Mouse (Mus musculus) embryonic facial prominence, embryonic 11.5 days (tissue): ENCODE measurements at regions not wholly inside any gene's neighbourhood (a gene's known extent, or its start where the extent isn't known, plus 50 kb on each side); places are given as distances from the start of the nearest gene placed in this dataset.

Experiments
- ATAC-seq: fragments of 200-750 bp; cut with Nextera tagmentation; replicated peaks from 2 replicates; pipeline ENCODE4 v1.8.0; 2017; ENCODE audit warnings: low read depth; ENCODE audit not compliant: insufficient number of reproducible peaks, low FRiP score, low TSS enrichment
- DNase-seq: peaks from one replicate; pipeline ENCODE4 v3.0.0-alpha.2; 2015; ENCODE audit warnings: low spot score
- H3K27ac ChIP-seq: fragments of 300-500 bp; sonication (generic); replicated peaks from 2 replicates; pipeline ENCODE4 v1.5.1; 2014; ENCODE audit warnings: mild to moderate bottlenecking, low read depth, low read length, control low read depth
- H3K27me3 ChIP-seq: fragments of 300-500 bp; sonication (generic); 2 replicates; pipeline ENCODE4 v1.6.1; 2014; ENCODE audit warnings: mild to moderate bottlenecking, low read length, moderate library complexity, mixed read lengths; ENCODE audit not compliant: control insufficient read depth, insufficient read depth
- H3K36me3 ChIP-seq: fragments of 300-500 bp; sonication (generic); replicated peaks from 2 replicates; pipeline ENCODE4 v1.6.1; 2014; ENCODE audit warnings: low read depth, mild to moderate bottlenecking, low read length, moderate library complexity, mixed read lengths; ENCODE audit not compliant: control insufficient read depth, insufficient read depth
- H3K4me1 ChIP-seq: fragments of 300-500 bp; sonication (generic); 2 replicates; pipeline ENCODE4 v1.6.1; 2014; ENCODE audit warnings: low read length, mixed read lengths; ENCODE audit not compliant: control insufficient read depth, insufficient read depth
- H3K4me2 ChIP-seq: fragments of 300-500 bp; sonication (generic); 2 replicates; pipeline ENCODE4 v1.6.1; 2014; ENCODE audit warnings: low read depth, mild to moderate bottlenecking, control low read depth, low read length, moderate library complexity
- H3K4me3 ChIP-seq: fragments of 300-500 bp; sonication (generic); 2 replicates; pipeline ENCODE4 v1.5.1; 2014; ENCODE audit warnings: low read depth, low read length, control low read depth
- H3K9ac ChIP-seq: fragments of 300-500 bp; sonication (generic); replicated peaks from 2 replicates; pipeline ENCODE4 v1.6.1; 2014; ENCODE audit warnings: mild to moderate bottlenecking, control low read depth, low read length
- H3K9me3 ChIP-seq: fragments of 300-500 bp; sonication (generic); replicated peaks from 2 replicates; pipeline ENCODE4 v1.6.1; 2016; ENCODE audit warnings: mild to moderate bottlenecking, low read length, inconsistent platforms, mixed read lengths; ENCODE audit not compliant: control insufficient read depth
- WGBS: fragments of 180-500 bp; shearing (Covaris S2); extraction: QIAGEN DNeasy Blood & Tissue Kit; methylation state at CpG from one replicate; pipeline ENCODE4 v1.1.7; 2014; 5-methylcytosine and 5-hydroxymethylcytosine counted together

- H3K4me2 ChIP-seq = no peak overlapping the region
- H3K36me3 ChIP-seq = no peaks in the 10 kb centered on the region
- ATAC-seq = no peak
- no peak for DNase-seq
- no peak overlapping the region for H3K4me3 ChIP-seq
- H3K9me3 ChIP-seq = no peaks in the 10 kb centered on the region
- H3K27me3 ChIP-seq = no peaks in the 10 kb centered on the region
- 91% methylated on average over 1 of the region's 1 CpGs for WGBS
- no peaks in the 10 kb centered on the region for H3K4me1 ChIP-seq
- no peak overlapping the region for H3K27ac ChIP-seq
- H3K9ac ChIP-seq = no peak overlapping the region
Observed at GRCm38 (mm10) chr10:103780127-103780526, 362.7 kb upstream of the Gm21293 start.

- H3K4me1 ChIP-seq = no peaks in the 10 kb centered on the region
- no peak overlapping the region for H3K4me3 ChIP-seq
- ATAC-seq (no peak), DNase-seq (peak; percentile 39)
- no peaks in the 10 kb centered on the region for H3K9me3 ChIP-seq
- no peaks in the 10 kb centered on the region for H3K36me3 ChIP-seq
- no peak overlapping the region for H3K27ac ChIP-seq
- H3K4me2 ChIP-seq = no peak overlapping the region
- H3K9ac ChIP-seq = no peak overlapping the region
- H3K27me3 ChIP-seq = no peaks in the 10 kb centered on the region
Observed at GRCm38 (mm10) chr10:103784920-103785319, 357.9 kb upstream of the Gm21293 start.

- no peak overlapping the region for H3K27ac ChIP-seq
- H3K36me3 ChIP-seq = no peaks in the 10 kb centered on the region
- no peak for ATAC-seq
- no peak overlapping the region for H3K4me2 ChIP-seq
- no peak for DNase-seq
- no peaks in the 10 kb centered on the region for H3K4me1 ChIP-seq
- no peaks in the 10 kb centered on the region for H3K27me3 ChIP-seq
- H3K9ac ChIP-seq = no peak overlapping the region
- no peaks in the 10 kb centered on the region for H3K9me3 ChIP-seq
- H3K4me3 ChIP-seq = no peak overlapping the region
Observed at GRCm38 (mm10) chr10:103829079-103829478, 313.7 kb upstream of the Gm21293 start.

GRCm38 (mm10) chr10:103832063-103832462 lies 310.7 kb upstream of the Gm21293 start:
- no peak for ATAC-seq
- no peaks in the 10 kb centered on the region for H3K4me1 ChIP-seq

GRCm38 (mm10) chr10:103855211-103855610 lies 287.6 kb upstream of the Gm21293 start:
- Histone ChIP-seq H3K9ac (no peak overlapping the region), H3K4me2 (no peak overlapping the region), H3K27ac (no peak overlapping the region), H3K27me3 (no peaks in the 10 kb centered on the region), H3K9me3 (no peaks in the 10 kb centered on the region), H3K4me3 (no peak overlapping the region), H3K4me1 (no peaks in the 10 kb centered on the region), H3K36me3 (no peaks in the 10 kb centered on the region)
- WGBS = 62% methylated on average over 1 of the region's 1 CpGs
- DNase-seq (no peak), ATAC-seq (no peak)

More at GRCm38 (mm10) chr10:103832063-103832462, 310.7 kb upstream of the Gm21293 start:
- no peak overlapping the region for H3K27ac ChIP-seq
- no peak overlapping the region for H3K4me3 ChIP-seq
- WGBS = 64% methylated on average over 2 of the region's 2 CpGs
- H3K36me3 ChIP-seq = no peaks in the 10 kb centered on the region
- H3K4me2 ChIP-seq = no peak overlapping the region
- DNase-seq = no peak
- H3K9ac ChIP-seq = no peak overlapping the region
- H3K9me3 ChIP-seq = no peaks in the 10 kb centered on the region
- H3K27me3 ChIP-seq = no peaks in the 10 kb centered on the region

- Histone ChIP-seq H3K9me3 (no peaks in the 10 kb centered on the region), H3K27me3 (no peaks in the 10 kb centered on the region), H3K27ac (no peak overlapping the region), H3K9ac (no peak overlapping the region), H3K4me1 (no peaks in the 10 kb centered on the region), H3K4me2 (no peak overlapping the region), H3K4me3 (no peak overlapping the region), H3K36me3 (no peaks in the 10 kb centered on the region)
- DNase-seq (no peak), ATAC-seq (no peak)
- WGBS = 94% methylated on average over 1 of the region's 1 CpGs
Observed at GRCm38 (mm10) chr10:103860890-103861289, 281.9 kb upstream of the Gm21293 start.

GRCm38 (mm10) chr10:103862120-103862519 lies 280.7 kb upstream of the Gm21293 start:
- Histone ChIP-seq H3K4me3 (no peak overlapping the region), H3K9ac (no peak overlapping the region), H3K4me1 (no peaks in the 10 kb centered on the region), H3K27ac (no peak overlapping the region), H3K9me3 (no peaks in the 10 kb centered on the region), H3K4me2 (no peak overlapping the region), H3K36me3 (no peaks in the 10 kb centered on the region), H3K27me3 (no peaks in the 10 kb centered on the region)
- 81% methylated on average over 2 of the region's 2 CpGs for WGBS
- ATAC-seq (no peak), DNase-seq (no peak)

GRCm38 (mm10) chr10:103863909-103864308 lies 278.9 kb upstream of the Gm21293 start:
- Histone ChIP-seq H3K27ac (no peak overlapping the region), H3K4me2 (no peak overlapping the region), H3K9me3 (no peaks in the 10 kb centered on the region), H3K4me3 (no peak overlapping the region), H3K9ac (no peak overlapping the region), H3K27me3 (no peaks in the 10 kb centered on the region), H3K4me1 (no peaks in the 10 kb centered on the region), H3K36me3 (no peaks in the 10 kb centered on the region)
- ATAC-seq (no peak), DNase-seq (no peak)
- WGBS = 82% methylated on average over 3 of the region's 3 CpGs
